Mouse (Mus musculus): ENCODE data around the gene Pycr2. TPM values are rescaled to one million over a fixed set of nuclear protein-coding genes. Genes with fewer than 3 reads are reported as not detected.
"Not testable (repeated sequence)": the region's sequence is repeated elsewhere in the genome, so short reads cannot be mapped to it uniquely, and the experiment has no call there.

Pycr2 gene
- polyA plus RNA-seq, 1 experiment = 21.8 TPM

DNA sequence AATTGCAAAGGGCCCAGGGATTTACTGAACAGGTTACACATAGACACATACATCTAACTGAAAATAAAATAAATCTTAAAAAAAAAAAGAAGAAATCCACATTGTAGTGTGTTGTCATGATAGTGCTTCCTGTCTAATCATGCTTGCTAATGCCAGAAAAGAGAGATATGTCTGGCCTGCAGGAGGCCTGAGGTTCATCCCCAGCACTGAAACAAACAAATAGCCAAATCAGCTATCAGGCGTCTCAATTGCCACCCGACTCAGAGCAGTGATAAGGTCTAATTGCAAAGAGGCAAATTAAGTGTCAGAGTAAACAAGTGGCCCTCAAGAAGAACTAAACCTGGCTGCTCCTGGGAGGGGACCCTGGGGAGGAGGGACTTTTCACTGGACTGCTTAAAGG is 25.5 kb downstream of the Pycr2 start:
- TF ChIP-seq CTCF (IDR thresholded peaks at IDR 0.05; ENCODE audit: extremely low read depth, insufficient read length, insufficient replicate concordance, low read depth, low read length) (no peak), POLR2A (IDR thresholded peaks at IDR 0.05; ENCODE audit: low read depth, low read length) (no peak)
- Histone ChIP-seq H3K36me3 (ENCODE audit: control insufficient read depth, insufficient read depth, low read length) (no peaks in the 10 kb centered on the region), H3K4me1 (ENCODE audit: control insufficient read depth, insufficient read depth, insufficient read length, low read length) (peaks cover 3% of the 10 kb centered on the region; the same call in 1 of the 2 replicates), H3K27ac (ENCODE audit: insufficient read depth, low read depth, low read length) (no peak overlapping the region), H3K4me3 (ENCODE audit: low read depth, low read length) (no peak overlapping the region), H3K27me3 (ENCODE audit: control insufficient read depth, insufficient read depth, low read length) (no peaks in the 10 kb centered on the region)
- 57% methylated on average over 2 of the region's 2 CpGs for WGBS

GRCm38 (mm10) chr1:180931106-180931505 is 27.0 kb downstream of the Pycr2 start:
- TF ChIP-seq POLR2A (IDR thresholded peaks at IDR 0.05; ENCODE audit: low read depth, low read length) (no peak), CTCF (IDR thresholded peaks at IDR 0.05; ENCODE audit: extremely low read depth, insufficient read length, insufficient replicate concordance, low read depth, low read length) (no peak)
- no peaks in the 10 kb centered on the region; the same call in 1 of the 2 replicates for H3K4me1 ChIP-seq (ENCODE audit: control insufficient read depth, insufficient read depth, insufficient read length, low read length)
- H3K4me3 ChIP-seq (ENCODE audit: low read depth, low read length) = no peak overlapping the region
- WGBS = 54% methylated on average over 3 of the region's 3 CpGs
- no peak overlapping the region for H3K27ac ChIP-seq (ENCODE audit: insufficient read depth, low read depth, low read length)
- no peaks in the 10 kb centered on the region for H3K27me3 ChIP-seq (ENCODE audit: control insufficient read depth, insufficient read depth, low read length)
- H3K36me3 ChIP-seq (ENCODE audit: control insufficient read depth, insufficient read depth, low read length) = no peaks in the 10 kb centered on the region

DNA sequence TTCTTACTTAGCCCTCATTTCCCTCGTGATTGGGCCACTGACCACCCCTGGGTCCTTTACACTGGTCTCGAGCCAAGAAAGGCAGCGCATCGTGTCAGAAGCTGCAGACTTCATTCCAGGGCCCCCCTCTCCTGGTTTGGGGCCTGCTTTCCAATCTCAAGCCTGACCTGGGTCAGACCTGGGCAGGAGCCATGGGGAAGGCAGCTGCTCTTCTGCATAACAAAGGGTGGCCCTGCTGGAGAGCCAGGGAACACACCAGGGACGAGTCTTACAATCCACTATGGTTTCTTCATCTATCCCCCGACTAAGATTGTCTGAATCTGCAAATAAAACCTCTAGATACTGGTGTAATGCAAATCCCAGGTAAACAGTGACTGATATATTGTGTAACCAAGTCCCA is 29.6 kb downstream of the Pycr2 start:
- WGBS = 71% methylated on average over 6 of the region's 6 CpGs
- no peaks in the 10 kb centered on the region for H3K27me3 ChIP-seq (ENCODE audit: control insufficient read depth, insufficient read depth, low read length)
- H3K27ac ChIP-seq (ENCODE audit: insufficient read depth, low read depth, low read length) = no peak overlapping the region
- no peak for TF ChIP-seq POLR2A (IDR thresholded peaks at IDR 0.05; ENCODE audit: low read depth, low read length)
- TF ChIP-seq CTCF (IDR thresholded peaks at IDR 0.05; ENCODE audit: extremely low read depth, insufficient read length, insufficient replicate concordance, low read depth, low read length) = no peak
- no peak overlapping the region for H3K4me3 ChIP-seq (ENCODE audit: low read depth, low read length)
- H3K4me1 ChIP-seq (ENCODE audit: control insufficient read depth, insufficient read depth, insufficient read length, low read length) = peaks cover 3% of the 10 kb centered on the region; the same call in 1 of the 2 replicates
- no peaks in the 10 kb centered on the region for H3K36me3 ChIP-seq (ENCODE audit: control insufficient read depth, insufficient read depth, low read length)

DNA sequence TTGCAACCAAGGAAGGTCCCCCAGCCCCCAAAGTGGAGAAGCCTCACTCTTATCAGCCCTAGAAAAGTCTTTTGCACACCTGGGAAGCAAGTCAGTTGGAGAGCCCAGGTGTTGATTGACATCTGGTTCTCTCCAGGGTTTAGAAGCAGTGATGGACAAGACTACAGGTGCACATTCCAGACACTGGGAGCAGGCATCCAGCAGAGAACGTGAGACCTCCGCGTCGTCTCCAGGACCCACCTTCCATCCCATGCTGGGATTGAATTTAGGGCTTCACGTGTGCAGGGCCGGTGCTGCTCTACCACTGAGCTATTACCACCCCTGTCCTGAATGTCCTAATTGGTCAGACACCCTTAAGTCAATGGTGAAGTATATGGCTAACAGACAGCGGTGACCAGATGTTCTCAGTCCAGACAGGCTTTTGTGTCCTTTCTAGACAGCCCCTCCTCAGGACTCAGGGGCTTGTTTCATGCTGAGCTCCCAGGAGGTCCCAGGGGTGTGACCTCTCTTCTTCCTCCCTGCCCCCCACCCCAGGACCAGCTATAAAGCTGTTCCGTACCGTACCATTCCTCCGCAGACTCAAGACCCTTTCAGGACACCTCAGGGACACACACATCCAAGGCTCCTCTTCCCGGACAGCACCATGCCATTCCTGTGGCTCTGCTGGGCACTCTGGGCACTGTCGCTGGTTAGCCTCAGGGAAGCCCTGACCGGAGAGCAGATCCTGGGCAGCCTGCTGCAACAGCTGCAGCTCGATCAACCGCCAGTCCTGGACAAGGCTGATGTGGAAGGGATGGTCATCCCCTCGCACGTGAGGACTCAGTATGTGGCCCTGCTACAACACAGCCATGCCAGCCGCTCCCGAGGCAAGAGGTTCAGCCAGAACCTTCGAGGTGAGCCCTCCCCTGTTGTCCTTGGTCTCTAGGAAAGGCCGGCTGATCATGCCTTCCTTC is 30.6 kb downstream of the Pycr2 start, which contains the start of gene Lefty1:
Lefty1 (plus strand) TSS at position 556 of the 953 bp plus-strand sequence.
- Histone ChIP-seq H3K27ac (ENCODE audit: insufficient read depth, low read depth, low read length) (no peak within 1 kb of the TSS), H3K36me3 (ENCODE audit: control insufficient read depth, insufficient read depth, low read length) (no peaks in the 10 kb centered on the region), H3K27me3 (ENCODE audit: control insufficient read depth, insufficient read depth, low read length) (no peaks in the 10 kb centered on the region), H3K4me3 (ENCODE audit: low read depth, low read length) (no peak within 1 kb of the TSS), H3K4me1 (ENCODE audit: control insufficient read depth, insufficient read depth, insufficient read length, low read length) (peaks cover 3% of the 10 kb centered on the region; the same call in 1 of the 2 replicates)
- no peak for TF ChIP-seq POLR2A (IDR thresholded peaks at IDR 0.05; ENCODE audit: low read depth, low read length)
- TF ChIP-seq CTCF (IDR thresholded peaks at IDR 0.05; ENCODE audit: extremely low read depth, insufficient read length, insufficient replicate concordance, low read depth, low read length) = no peak
- 89% methylated on average over 21 of the region's 21 CpGs for WGBS

DNA sequence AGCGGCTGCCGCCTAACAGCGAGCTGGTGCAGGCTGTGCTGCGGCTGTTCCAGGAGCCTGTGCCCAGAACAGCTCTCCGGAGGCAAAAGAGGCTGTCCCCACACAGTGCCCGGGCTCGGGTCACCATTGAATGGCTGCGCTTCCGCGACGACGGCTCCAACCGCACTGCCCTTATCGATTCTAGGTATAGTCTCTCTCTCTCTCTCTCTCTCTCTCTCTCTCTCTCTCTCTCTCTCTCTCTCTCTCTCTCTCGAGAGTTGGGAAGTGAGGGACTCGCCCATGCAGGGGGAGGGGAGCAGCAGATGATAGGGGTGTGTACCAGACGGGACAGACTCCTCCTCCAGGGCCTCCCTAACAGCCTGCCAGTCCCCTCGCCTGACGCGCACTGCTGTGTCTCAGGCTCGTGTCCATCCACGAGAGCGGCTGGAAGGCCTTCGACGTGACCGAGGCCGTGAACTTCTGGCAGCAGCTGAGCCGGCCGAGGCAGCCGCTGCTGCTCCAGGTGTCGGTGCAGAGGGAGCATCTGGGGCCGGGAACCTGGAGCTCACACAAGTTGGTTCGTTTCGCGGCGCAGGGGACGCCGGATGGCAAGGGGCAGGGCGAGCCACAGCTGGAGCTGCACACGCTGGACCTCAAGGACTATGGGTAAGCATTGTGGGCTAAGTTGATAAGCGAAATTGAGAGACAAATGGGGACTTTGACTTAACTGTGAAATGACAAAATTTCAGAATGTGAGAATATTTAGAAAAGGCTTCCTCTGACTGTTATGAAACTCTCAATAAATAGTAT is 32.7 kb downstream of the Pycr2 start:
- not testable (repeated sequence) for H3K4me1 ChIP-seq (ENCODE audit: control insufficient read depth, insufficient read depth, insufficient read length, low read length); H3K36me3 ChIP-seq (ENCODE audit: control insufficient read depth, insufficient read depth, low read length); H3K27me3 ChIP-seq (ENCODE audit: control insufficient read depth, insufficient read depth, low read length); H3K27ac ChIP-seq (ENCODE audit: insufficient read depth, low read depth, low read length)
- 3% methylated on average over 41 of the region's 41 CpGs for WGBS
- H3K4me3 ChIP-seq (ENCODE audit: low read depth, low read length) = peak overlapping the region; percentile 60

DNA sequence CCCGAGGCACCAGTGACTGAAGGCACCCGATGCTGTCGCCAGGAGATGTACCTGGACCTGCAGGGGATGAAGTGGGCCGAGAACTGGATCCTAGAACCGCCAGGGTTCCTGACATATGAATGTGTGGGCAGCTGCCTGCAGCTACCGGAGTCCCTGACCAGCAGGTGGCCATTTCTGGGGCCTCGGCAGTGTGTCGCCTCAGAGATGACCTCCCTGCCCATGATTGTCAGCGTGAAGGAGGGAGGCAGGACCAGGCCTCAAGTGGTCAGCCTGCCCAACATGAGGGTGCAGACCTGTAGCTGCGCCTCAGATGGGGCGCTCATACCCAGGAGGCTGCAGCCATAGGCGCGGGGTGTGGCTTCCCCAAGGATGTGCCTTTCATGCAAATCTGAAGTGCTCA is 33.5 kb downstream of the Pycr2 start:
- not testable (repeated sequence) for H3K36me3 ChIP-seq (ENCODE audit: control insufficient read depth, insufficient read depth, low read length); H3K4me3 ChIP-seq (ENCODE audit: low read depth, low read length); H3K27ac ChIP-seq (ENCODE audit: insufficient read depth, low read depth, low read length); H3K27me3 ChIP-seq (ENCODE audit: control insufficient read depth, insufficient read depth, low read length); H3K4me1 ChIP-seq (ENCODE audit: control insufficient read depth, insufficient read depth, insufficient read length, low read length)
- 90% methylated on average over 13 of the region's 13 CpGs for WGBS

- H3K4me1 ChIP-seq (ENCODE audit: control insufficient read depth, insufficient read depth, insufficient read length, low read length); H3K4me3 ChIP-seq (ENCODE audit: low read depth, low read length); H3K36me3 ChIP-seq (ENCODE audit: control insufficient read depth, insufficient read depth, low read length); H3K27me3 ChIP-seq (ENCODE audit: control insufficient read depth, insufficient read depth, low read length); H3K27ac ChIP-seq (ENCODE audit: insufficient read depth, low read depth, low read length): not testable (repeated sequence)
- 86% methylated on average over 2 of the region's 2 CpGs for WGBS
Observed at GRCm38 (mm10) chr1:180938781-180939180, 34.7 kb downstream of the Pycr2 start.

All from small intestine, adult 2 months (tissue).